Mouse (Mus musculus) testis, adult 2 months (tissue): ENCODE results near the gene Il6st. TPM values are rescaled to one million over a fixed set of nuclear protein-coding genes. Genes with fewer than 3 reads are reported as not detected.

Experiments
- H3K27ac ChIP-seq: fragments of 200-500 bp; 2 replicates; pipeline ENCODE4 v1.5.1; 2012; ENCODE audit warnings: low read depth, low read length; ENCODE audit not compliant: control insufficient read depth, insufficient read depth
- H3K27me3 ChIP-seq: fragments of 200-500 bp; 2 replicates; pipeline ENCODE4 v1.6.1; 2012; ENCODE audit warnings: mild to moderate bottlenecking, low read length, moderate library complexity; ENCODE audit not compliant: control insufficient read depth, insufficient read depth
- H3K36me3 ChIP-seq: fragments of 200-500 bp; 2 replicates; pipeline ENCODE4 v1.6.1; 2012; ENCODE audit warnings: mild to moderate bottlenecking, low read length; ENCODE audit not compliant: control insufficient read depth, insufficient read depth
- H3K4me1 ChIP-seq: fragments of 200-500 bp; 2 replicates; pipeline ENCODE4 v1.6.1; 2012; ENCODE audit warnings: low read length; ENCODE audit not compliant: control insufficient read depth, insufficient read depth
- H3K4me3 ChIP-seq: fragments of 200-500 bp; 2 replicates; pipeline ENCODE4 v1.5.1; 2012; ENCODE audit warnings: low read depth, mild to moderate bottlenecking, low read length, moderate library complexity, mixed read lengths; ENCODE audit not compliant: control insufficient read depth
- CTCF ChIP-seq: fragments of 200-500 bp; IDR thresholded peaks from 2 replicates; pipeline ENCODE4 v1.5.1; 2012; ENCODE audit warnings: low read depth, mild to moderate bottlenecking, inconsistent platforms, low read length, moderate library complexity; ENCODE audit not compliant: control insufficient read depth, insufficient read depth, insufficient replicate concordance
- POLR2A ChIP-seq: fragments of 200-500 bp; IDR thresholded peaks from 2 replicates; pipeline ENCODE4 v1.6.1; 2012; ENCODE audit warnings: low read depth, mild to moderate bottlenecking, inconsistent platforms, low read length, moderate library complexity; ENCODE audit not compliant: control insufficient read depth
- polyA plus RNA-seq: library from polyadenylated mRNA; depleted of rRNA; stranded (reverse); fragments of >200 nt; gene quantifications from 2 replicates; pipeline ENCODE4 v1.2.3, GENCODE M21; 2012

Il6st gene
- polyA plus RNA-seq, 1 experiment: 4.0 TPM

DNA sequence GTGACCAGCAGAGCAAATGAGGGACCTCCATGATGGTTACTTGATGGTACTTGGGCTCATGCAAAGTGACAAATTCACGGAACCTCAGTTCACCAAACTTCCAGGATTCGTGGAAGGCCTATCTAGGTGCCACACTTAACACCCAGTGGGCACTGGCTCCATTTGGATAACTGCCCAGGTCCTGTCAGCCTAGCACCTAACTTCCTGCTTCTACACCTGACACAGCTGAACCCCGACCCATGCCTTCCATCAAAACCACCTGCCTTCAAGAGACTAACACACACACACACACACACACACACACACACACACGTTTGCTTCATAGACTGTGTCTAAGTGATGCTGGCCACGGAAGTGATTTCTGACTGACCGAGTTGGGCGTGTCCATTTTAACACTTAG, 47.9 kb downstream of the Il6st start:
- no peaks in the 10 kb centered on the region for H3K27me3 ChIP-seq
- H3K36me3 ChIP-seq: no peaks in the 10 kb centered on the region
- no peak for TF ChIP-seq CTCF
- TF ChIP-seq POLR2A: no peak
- no peak overlapping the region for H3K27ac ChIP-seq
- no peak overlapping the region for H3K4me3 ChIP-seq
- no peaks in the 10 kb centered on the region for H3K4me1 ChIP-seq

DNA sequence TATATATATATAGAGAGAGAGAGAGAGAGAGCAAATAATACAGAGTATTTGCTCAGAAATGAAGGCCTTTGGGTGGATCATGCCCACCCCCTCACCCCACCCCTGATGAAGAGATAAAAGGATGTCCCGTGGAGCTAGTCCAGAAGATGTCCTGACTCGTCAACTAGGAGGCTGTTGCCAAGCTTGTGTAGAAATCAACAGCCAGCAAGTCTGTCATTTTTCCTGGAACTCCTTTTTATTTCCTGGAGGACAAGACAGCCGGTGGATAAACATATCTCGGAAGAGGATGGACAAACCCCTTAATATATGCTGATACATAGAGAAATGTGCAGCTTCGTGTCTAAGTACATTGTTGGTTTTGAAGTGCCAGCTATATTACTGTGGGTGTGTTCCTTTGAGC, 49.0 kb downstream of the Il6st start:
- no peaks in the 10 kb centered on the region for H3K27me3 ChIP-seq
- TF ChIP-seq POLR2A: no peak
- no peak for TF ChIP-seq CTCF
- H3K4me1 ChIP-seq: no peaks in the 10 kb centered on the region

DNA sequence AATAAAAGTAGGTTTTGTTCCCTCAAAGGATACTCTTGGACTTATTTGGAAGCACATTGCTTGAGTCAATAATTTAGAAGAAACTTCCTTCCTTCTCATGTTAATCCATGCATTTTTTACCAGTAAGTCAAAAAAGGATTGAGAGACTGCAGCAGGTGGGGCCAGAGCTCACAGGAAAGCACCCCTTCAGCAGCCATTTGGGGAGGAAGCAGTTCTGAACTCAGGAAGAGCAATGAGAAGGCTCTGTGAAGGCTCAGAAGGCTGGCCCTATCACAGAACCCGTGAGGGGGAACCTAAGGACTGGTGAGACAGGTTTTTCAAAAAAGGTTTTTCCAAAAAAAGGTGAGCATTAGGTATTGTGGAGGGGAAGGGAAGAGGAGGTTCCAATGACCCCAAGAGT, 50.7 kb downstream of the Il6st start:
- TF ChIP-seq POLR2A: no peak
- no peak for TF ChIP-seq CTCF
- no peaks in the 10 kb centered on the region for H3K4me1 ChIP-seq
- no peak overlapping the region for H3K27ac ChIP-seq
- H3K36me3 ChIP-seq: no peaks in the 10 kb centered on the region
- no peak overlapping the region for H3K4me3 ChIP-seq
- no peaks in the 10 kb centered on the region for H3K27me3 ChIP-seq

More for the DNA sequence above, 49.0 kb downstream of the Il6st start:
- no peak overlapping the region for H3K27ac ChIP-seq
- no peaks in the 10 kb centered on the region for H3K36me3 ChIP-seq
- H3K4me3 ChIP-seq: no peak overlapping the region

DNA sequence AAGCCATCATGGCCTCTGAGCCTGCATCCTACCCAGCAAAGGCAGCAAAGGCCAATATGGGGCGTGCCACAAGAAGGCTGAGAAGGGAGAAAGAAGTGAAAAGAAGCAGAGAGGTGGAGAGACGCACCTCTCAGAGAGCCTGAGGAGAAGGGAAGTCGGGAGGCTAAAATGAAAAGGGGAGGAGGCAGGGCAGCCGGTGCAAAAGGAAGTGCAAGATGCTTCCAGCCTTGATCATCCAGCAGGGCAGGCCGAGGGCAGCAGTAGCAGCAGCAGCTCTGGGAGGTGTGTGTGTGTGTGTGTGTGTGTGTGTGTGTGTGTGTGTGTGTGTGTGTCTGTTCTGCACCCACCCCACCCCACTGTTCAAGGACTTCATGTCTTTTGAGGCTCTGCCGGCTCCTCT, 58.4 kb downstream of the Il6st start:
- H3K27ac ChIP-seq: no peak overlapping the region
- H3K4me1 ChIP-seq: no peaks in the 10 kb centered on the region
- H3K4me3 ChIP-seq: no peak overlapping the region
- H3K36me3 ChIP-seq: no peaks in the 10 kb centered on the region
- TF ChIP-seq POLR2A: no peak
- no peak for TF ChIP-seq CTCF
- no peaks in the 10 kb centered on the region for H3K27me3 ChIP-seq

DNA sequence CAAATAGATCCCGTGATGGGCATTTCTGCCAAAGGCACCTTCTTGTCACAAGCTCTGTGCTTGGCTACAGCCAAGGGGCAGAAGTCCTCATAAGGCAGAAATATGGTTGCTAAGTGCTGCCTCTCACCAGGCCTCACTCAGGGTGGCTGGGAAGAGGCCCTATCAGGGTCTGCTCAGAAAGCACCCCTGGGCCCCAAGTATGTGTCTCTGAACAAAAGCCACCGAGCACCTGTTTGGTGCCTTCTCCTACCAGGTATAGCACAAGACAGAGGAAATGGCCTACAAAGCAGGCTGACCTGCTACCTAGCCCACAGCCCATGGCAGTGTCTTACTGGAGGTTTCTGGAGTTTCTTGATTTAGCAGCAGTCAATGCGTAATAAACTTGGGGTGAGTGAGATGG, 59.0 kb downstream of the Il6st start:
- TF ChIP-seq CTCF: no peak
- no peak for TF ChIP-seq POLR2A
- Histone ChIP-seq H3K27ac (no peak overlapping the region), H3K36me3 (no peaks in the 10 kb centered on the region), H3K4me3 (no peak overlapping the region), H3K4me1 (no peaks in the 10 kb centered on the region), H3K27me3 (no peaks in the 10 kb centered on the region)

GRCm38 (mm10) chr13:112523346-112523970, 59.6 kb downstream of the Il6st start:
- TF ChIP-seq POLR2A: no peak
- Histone ChIP-seq H3K27me3 (no peaks in the 10 kb centered on the region), H3K4me3 (no peak overlapping the region)

GRCm38 (mm10) chr13:112527186-112527585, 63.3 kb downstream of the Il6st start:
- TF ChIP-seq CTCF: no peak
- TF ChIP-seq POLR2A: no peak
- Histone ChIP-seq H3K27ac (no peak overlapping the region), H3K4me1 (no peaks in the 10 kb centered on the region), H3K27me3 (no peaks in the 10 kb centered on the region), H3K36me3 (no peaks in the 10 kb centered on the region), H3K4me3 (no peak overlapping the region)

More at GRCm38 (mm10) chr13:112523346-112523970, 59.6 kb downstream of the Il6st start:
- H3K27ac ChIP-seq: no peak overlapping the region
- H3K4me1 ChIP-seq: no peaks in the 10 kb centered on the region
- H3K36me3 ChIP-seq: no peaks in the 10 kb centered on the region

- H3K36me3 ChIP-seq: no peaks in the 10 kb centered on the region
- TF ChIP-seq POLR2A: no peak
- TF ChIP-seq CTCF: peak; percentile 47; the same call in 1 of the 2 replicates
- no peaks in the 10 kb centered on the region for H3K27me3 ChIP-seq
- H3K4me3 ChIP-seq: no peak overlapping the region
- no peaks in the 10 kb centered on the region for H3K4me1 ChIP-seq
- H3K27ac ChIP-seq: no peak overlapping the region
Measured at GRCm38 (mm10) chr13:112529893-112530292, 66.0 kb downstream of the Il6st start.
